Mouse (Mus musculus) MEL (cell line): ENCODE results near the gene Gm3500.
"Not testable (repeated sequence)": the region's sequence is repeated elsewhere in the genome, so short reads cannot be mapped to it uniquely, and the experiment has no call there.

Experiments used
- CTCF ChIP-seq, 3 experiments: IDR thresholded peaks in 2 of 3; conservative IDR thresholded peaks in 1 of 3; 2 replicates each; pipeline ENCODE4 v1.5.1; 2011 to 2012; ENCODE audit warnings: low read length in 3 of 3, low read depth in 2 of 3, mild to moderate bottlenecking in 2 of 3, improper control_type of control experiment in 1 of 3, inconsistent platforms in 1 of 3, mixed read lengths in 1 of 3, moderate library complexity in 1 of 3; ENCODE audit not compliant: control insufficient read depth in 1 of 3, insufficient read depth in 1 of 3, poor library complexity in 1 of 3, severe bottlenecking in 1 of 3
- E2F4 ChIP-seq: IDR thresholded peaks from 2 replicates; pipeline ENCODE4 v1.6.1; 2011; ENCODE audit warnings: low read depth, low read length, improper control_type of control experiment, borderline replicate concordance
- MAX ChIP-seq: IDR thresholded peaks from 2 replicates; pipeline ENCODE4 v1.6.1; 2011; ENCODE audit warnings: low read length, improper control_type of control experiment
- POLR2A ChIP-seq, 2 experiments: IDR thresholded peaks; 2 replicates each; pipeline ENCODE4 v1.6.1; 2011 to 2012; ENCODE audit warnings: low read length in 2 of 2, mild to moderate bottlenecking in 2 of 2, control low read depth in 1 of 2, improper control_type of control experiment in 1 of 2, low read depth in 1 of 2, moderate library complexity in 1 of 2; ENCODE audit not compliant: control insufficient read depth in 1 of 2, insufficient read depth in 1 of 2, poor library complexity in 1 of 2

GRCm38 (mm10) chr14:5334828-5335227 lies 54.0 kb downstream of the Gm3500 start, which contains the start of gene Gm3542:
- TF ChIP-seq CTCF (IDR thresholded peaks at IDR 0.05 in 2 of 3, conservative IDR thresholded peaks at IDR 0.05 in 1 of 3; ENCODE audit: control insufficient read depth in 1 of 3, insufficient read depth in 1 of 3, low read depth in 2 of 3, low read length in 3 of 3, poor library complexity in 1 of 3, severe bottlenecking in 1 of 3); E2F4; MAX; POLR2A (IDR thresholded peaks at IDR 0.05; ENCODE audit: control insufficient read depth in 1 of 2, insufficient read depth in 1 of 2, low read depth in 1 of 2, low read length in 2 of 2, poor library complexity in 1 of 2): not testable (repeated sequence)
